Mouse (Mus musculus): ENCODE results near the gene Mov10l1. TPM values are rescaled to one million over a fixed set of nuclear protein-coding genes. Genes with fewer than 3 reads are reported as not detected.

The Mov10l1 gene
- not detected in 2 replicates for polyA plus RNA-seq (2012; rRNA removed)

- DNase-seq (ENCODE audit: extremely low spot score in 1 of 2, low spot score in 1 of 2): no peak
Observed at GRCm38 (mm10) chr15:88982534-88983079, at the start of gene Mov10l1. Mov10l1 (plus strand) TSS chr15:88982909.

- peak in 1 of 2 experiments; percentile 60 for DNase-seq (ENCODE audit: extremely low spot score in 1 of 2, low spot score in 1 of 2)
Observed at GRCm38 (mm10) chr15:88934141-88934540, 48.6 kb upstream of the Mov10l1 start.

- peak in 1 of 2 experiments; percentile 15 for DNase-seq (ENCODE audit: extremely low spot score in 1 of 2, low spot score in 1 of 2)
Observed at GRCm38 (mm10) chr15:88936619-88937290, 46.0 kb upstream of the Mov10l1 start.

GRCm38 (mm10) chr15:88937291-88937650 is 45.4 kb upstream of the Mov10l1 start:
- DNase-seq (ENCODE audit: extremely low spot score in 1 of 2, low spot score in 1 of 2): no peak

- DNase-seq (ENCODE audit: extremely low spot score in 1 of 2, low spot score in 1 of 2): no peak
Observed at GRCm38 (mm10) chr15:88942783-88943182, 39.9 kb upstream of the Mov10l1 start.

GRCm38 (mm10) chr15:88943896-88944551 is 38.7 kb upstream of the Mov10l1 start:
- peak in 1 of 2 experiments; percentile 30 for DNase-seq (ENCODE audit: extremely low spot score in 1 of 2, low spot score in 1 of 2)

- no peak for DNase-seq (ENCODE audit: extremely low spot score in 1 of 2, low spot score in 1 of 2)
Observed at GRCm38 (mm10) chr15:88946851-88947250, 35.9 kb upstream of the Mov10l1 start.

GRCm38 (mm10) chr15:88951246-88951645 is 31.5 kb upstream of the Mov10l1 start:
- DNase-seq (ENCODE audit: extremely low spot score in 1 of 2, low spot score in 1 of 2): no peak

- no peak for DNase-seq (ENCODE audit: extremely low spot score in 1 of 2, low spot score in 1 of 2)
Observed at GRCm38 (mm10) chr15:88954368-88955072, 28.2 kb upstream of the Mov10l1 start, which contains the start of gene Ttll8. Ttll8 (minus strand) TSS chr15:88954418.

- no peak for DNase-seq (ENCODE audit: extremely low spot score in 1 of 2, low spot score in 1 of 2)
Observed at GRCm38 (mm10) chr15:88955342-88955741, 27.4 kb upstream of the Mov10l1 start.

GRCm38 (mm10) chr15:88957522-88957921 is 25.2 kb upstream of the Mov10l1 start:
- no peak for DNase-seq (ENCODE audit: extremely low spot score in 1 of 2, low spot score in 1 of 2)

- DNase-seq (ENCODE audit: extremely low spot score in 1 of 2, low spot score in 1 of 2): no peak
Observed at GRCm38 (mm10) chr15:88964070-88964578, 18.6 kb upstream of the Mov10l1 start.

GRCm38 (mm10) chr15:88972300-88972699 is 10.4 kb upstream of the Mov10l1 start:
- no peak for DNase-seq (ENCODE audit: extremely low spot score in 1 of 2, low spot score in 1 of 2)

GRCm38 (mm10) chr15:88978281-88979137 is 4.2 kb upstream of the Mov10l1 start, which contains the start of gene Mlc1:
Mlc1 (minus strand) TSS chr15:88979007.
- DNase-seq (ENCODE audit: extremely low spot score in 1 of 2, low spot score in 1 of 2): peak in 1 of 2 experiments; percentile 47

- no peak for DNase-seq (ENCODE audit: extremely low spot score in 1 of 2, low spot score in 1 of 2)
Observed at GRCm38 (mm10) chr15:88979138-88979446, 3.6 kb upstream of the Mov10l1 start.

GRCm38 (mm10) chr15:88989236-88989635 is 6.5 kb downstream of the Mov10l1 start:
- no peak for DNase-seq (ENCODE audit: extremely low spot score in 1 of 2, low spot score in 1 of 2)

GRCm38 (mm10) chr15:88998636-88999035 is 15.9 kb downstream of the Mov10l1 start:
- no peak for DNase-seq (ENCODE audit: extremely low spot score in 1 of 2, low spot score in 1 of 2)

- DNase-seq (ENCODE audit: extremely low spot score in 1 of 2, low spot score in 1 of 2): peak in 1 of 2 experiments; percentile 10
Observed at GRCm38 (mm10) chr15:88999124-88999523, 16.4 kb downstream of the Mov10l1 start.

GRCm38 (mm10) chr15:89000367-89000766 is 17.7 kb downstream of the Mov10l1 start:
- no peak for DNase-seq (ENCODE audit: extremely low spot score in 1 of 2, low spot score in 1 of 2)

- DNase-seq (ENCODE audit: extremely low spot score in 1 of 2, low spot score in 1 of 2): no peak
Observed at GRCm38 (mm10) chr15:89001245-89001644, 18.5 kb downstream of the Mov10l1 start.
